In genomic region chr8:70607898-70608748, GRCm38 (mm10) we compare ENCODE assay signal across 8 mouse cellular contexts. TPM values are rescaled to one million over a fixed set of nuclear protein-coding genes. Genes with fewer than 3 reads are reported as not detected.
DNase-seq lines count a peak whose midpoint lies in the region; ATAC-seq and TF ChIP-seq lines count a peak whose summit lies in the region.

No protein-coding gene starts in this region.

- no peaks in the 10 kb centered on the region for H3K27me3 ChIP-seq in lung, embryonic 14.5 days (ENCODE audit: insufficient read depth, low read length)
- peaks cover 4% of the 10 kb centered on the region; the same call in 1 of the 2 replicates for H3K27me3 ChIP-seq in forebrain, embryonic 14.5 days (replicated peaks; ENCODE audit: control insufficient read depth, insufficient read depth, low read length)
- no peaks in the 10 kb centered on the region for H3K27me3 ChIP-seq in hindbrain, embryonic 16.5 days (replicated peaks; ENCODE audit: control insufficient read depth, insufficient read depth, low read length)

- no peaks in the 10 kb centered on the region for H3K36me3 ChIP-seq in lung, embryonic 14.5 days (ENCODE audit: insufficient read depth)
- H3K36me3 ChIP-seq in forebrain, embryonic 14.5 days (ENCODE audit: control insufficient read depth, insufficient read depth, low read length) = no peaks in the 10 kb centered on the region
- H3K36me3 ChIP-seq in hindbrain, embryonic 16.5 days (ENCODE audit: control insufficient read depth, insufficient read depth, low read length) = no peaks in the 10 kb centered on the region

- ATAC-seq in lung, embryonic 14.5 days (ENCODE audit: insufficient read depth) = no peak
- ATAC-seq in forebrain, embryonic 14.5 days = 0 out of 2 replicates have a peak, but pooled peaks have one; percentile 7
- peak; percentile 16; the same call in 1 of the 2 replicates for ATAC-seq in hindbrain, embryonic 16.5 days

- TF ChIP-seq CTCF in lung, embryonic 14.5 days (IDR thresholded peaks at IDR 0.05; ENCODE audit: low read depth) = no peak

- 1% methylated on average over 84 of the region's 84 CpGs for WGBS in lung, embryonic 14.5 days
- WGBS in forebrain, embryonic 14.5 days = 3% methylated on average over 63 of the region's 84 CpGs
- 2% methylated on average over 65 of the region's 84 CpGs for WGBS in hindbrain, embryonic 16.5 days

- peaks cover 12% of the 10 kb centered on the region; the same call in 1 of the 2 replicates for H3K4me1 ChIP-seq in lung, embryonic 14.5 days (ENCODE audit: insufficient read depth)
- H3K4me1 ChIP-seq in forebrain, embryonic 14.5 days (ENCODE audit: control insufficient read depth, insufficient read depth, low read length) = peaks cover 34% of the 10 kb centered on the region
- peaks cover 46% of the 10 kb centered on the region for H3K4me1 ChIP-seq in hindbrain, embryonic 16.5 days (ENCODE audit: control insufficient read depth, insufficient read depth, low read depth, low read length)

- peak overlapping the region; percentile 99 for H3K27ac ChIP-seq in lung, embryonic 14.5 days (ENCODE audit: low read depth)
- peak overlapping the region; percentile 44; the same call in 1 of the 2 replicates for H3K27ac ChIP-seq in forebrain, embryonic 14.5 days (ENCODE audit: low read depth, low read length)
- peak overlapping the region; percentile 69 for H3K27ac ChIP-seq in hindbrain, embryonic 16.5 days (ENCODE audit: low read depth, low read length)

- peak overlapping the region; percentile 90 for H3K9ac ChIP-seq in lung, embryonic 14.5 days
- H3K9ac ChIP-seq in forebrain, embryonic 14.5 days (ENCODE audit: low read length) = peak overlapping the region; percentile 92
- peak overlapping the region; percentile 86 for H3K9ac ChIP-seq in hindbrain, embryonic 16.5 days (ENCODE audit: low read depth, low read length)

- peak overlapping the region; percentile 97 for H3K4me2 ChIP-seq in lung, embryonic 14.5 days
- peak overlapping the region; percentile 85 for H3K4me2 ChIP-seq in forebrain, embryonic 14.5 days (ENCODE audit: low read length)
- H3K4me2 ChIP-seq in hindbrain, embryonic 16.5 days (ENCODE audit: low read length) = peak overlapping the region; percentile 81

- peak; percentile 81 for DNase-seq in lung, embryonic 14.5 days
- DNase-seq in lung, adult 18-20 months = no peak
- DNase-seq in brain, adult 2 months (ENCODE audit: low read depth, low spot score) = peak; percentile 76
- DNase-seq in forebrain, embryonic 14.5 days (ENCODE audit: low spot score) = peak; percentile 68
- DNase-seq in liver = peak; percentile 73
- DNase-seq in natural killer cell, adult 2 months (ENCODE audit: low spot score in 2 of 2) = peak; percentile 31 to 34
- no peak for DNase-seq in frontal cortex, postnatal 25 days (ENCODE audit: low spot score in 2 of 2)

- no peaks in the 10 kb centered on the region for H3K9me3 ChIP-seq in lung, embryonic 14.5 days (ENCODE audit: low read depth, low read length)
- H3K9me3 ChIP-seq in forebrain, embryonic 14.5 days (replicated peaks; ENCODE audit: control insufficient read depth, low read length) = no peaks in the 10 kb centered on the region
- H3K9me3 ChIP-seq in hindbrain, embryonic 16.5 days (ENCODE audit: control insufficient read depth, low read length) = no peaks in the 10 kb centered on the region

- H3K4me3 ChIP-seq in lung, embryonic 14.5 days (ENCODE audit: low read depth, low read length) = peak overlapping the region; percentile 83
- H3K4me3 ChIP-seq in forebrain, embryonic 14.5 days (ENCODE audit: low read depth, low read length) = peak overlapping the region; percentile 77
- peak overlapping the region; percentile 81 for H3K4me3 ChIP-seq in hindbrain, embryonic 16.5 days (ENCODE audit: low read length)

RNA-seq across cellular contexts. Expression of gene Ssbp4, which starts 0.5 kb away (rescaled TPM):
- polyA plus RNA-seq in lung, embryonic 14.5 days (2014; fragmentation: Nextera tagmentation; extraction: Ambion mirVana) = 127 and 143 TPM in 2 replicates
- 135 and 147 TPM in 2 replicates for polyA plus RNA-seq in forebrain, embryonic 14.5 days (2014; fragmentation: Nextera tagmentation; extraction: Ambion mirVana)
- 148 and 157 TPM in 2 replicates for polyA plus RNA-seq in hindbrain, embryonic 16.5 days (2015; fragmentation: Nextera tagmentation; extraction: Ambion mirVana)

RNA-seq across cellular contexts. Expression of gene Lrrc25, which starts 7.8 kb away (rescaled TPM):
- polyA plus RNA-seq in lung, embryonic 14.5 days (2014; fragmentation: Nextera tagmentation; extraction: Ambion mirVana) = 1.9 TPM in 2 replicates
- polyA plus RNA-seq in forebrain, embryonic 14.5 days (2014; fragmentation: Nextera tagmentation; extraction: Ambion mirVana) = 0.89 and 1.9 TPM in 2 replicates
- 1.1 and 1.6 TPM in 2 replicates for polyA plus RNA-seq in hindbrain, embryonic 16.5 days (2015; fragmentation: Nextera tagmentation; extraction: Ambion mirVana)

RNA-seq across cellular contexts. Expression of gene Isyna1, which starts 13.9 kb away (rescaled TPM):
- polyA plus RNA-seq in lung, embryonic 14.5 days (2014; fragmentation: Nextera tagmentation; extraction: Ambion mirVana) = 91.6 and 107 TPM in 2 replicates
- polyA plus RNA-seq in forebrain, embryonic 14.5 days (2014; fragmentation: Nextera tagmentation; extraction: Ambion mirVana) = 59.0 and 75.1 TPM in 2 replicates
- polyA plus RNA-seq in hindbrain, embryonic 16.5 days (2015; fragmentation: Nextera tagmentation; extraction: Ambion mirVana) = 150 and 164 TPM in 2 replicates

RNA-seq across cellular contexts. Expression of gene Gdf15, which starts 24.1 kb away (rescaled TPM):
- polyA plus RNA-seq in lung, embryonic 14.5 days (2014; fragmentation: Nextera tagmentation; extraction: Ambion mirVana) = 0.12 and 0.22 TPM in 2 replicates
- 0.16 and 0.20 TPM in 2 replicates for polyA plus RNA-seq in forebrain, embryonic 14.5 days (2014; fragmentation: Nextera tagmentation; extraction: Ambion mirVana)
- polyA plus RNA-seq in hindbrain, embryonic 16.5 days (2015; fragmentation: Nextera tagmentation; extraction: Ambion mirVana) = 0.11 and 0.48 TPM in 2 replicates

RNA-seq across cellular contexts. Expression of gene Pgpep1, which starts 52.1 kb away (rescaled TPM):
- 46.6 and 48.2 TPM in 2 replicates for polyA plus RNA-seq in lung, embryonic 14.5 days (2014; fragmentation: Nextera tagmentation; extraction: Ambion mirVana)
- 85.7 and 101 TPM in 2 replicates for polyA plus RNA-seq in forebrain, embryonic 14.5 days (2014; fragmentation: Nextera tagmentation; extraction: Ambion mirVana)
- 78.3 and 87.6 TPM in 2 replicates for polyA plus RNA-seq in hindbrain, embryonic 16.5 days (2015; fragmentation: Nextera tagmentation; extraction: Ambion mirVana)

Comparison
In these comparisons a context has a peak if more than half of its experiments do, and no peak if none do; other contexts are left out.
1. DNase-seq: peak in lung, embryonic 14.5 days (single experiment), brain, adult 2 months (single experiment), forebrain, embryonic 14.5 days (single experiment), liver (single experiment) and natural killer cell, adult 2 months (2 of 2); none in lung, adult 18-20 months (0 of 2) and frontal cortex, postnatal 25 days (0 of 2).
2. H3K27ac ChIP-seq: peak in every context shown above with its lines; median percentile 99 in lung, embryonic 14.5 days; 69 in hindbrain, embryonic 16.5 days; 44 in forebrain, embryonic 14.5 days.
3. Peak in every context shown above with its lines, with median percentiles within 50 percentile points of each other: H3K4me2 ChIP-seq, H3K4me3 ChIP-seq and H3K9ac ChIP-seq.